Mouse (Mus musculus): ENCODE measurements around the gene Ppara.

DNA sequence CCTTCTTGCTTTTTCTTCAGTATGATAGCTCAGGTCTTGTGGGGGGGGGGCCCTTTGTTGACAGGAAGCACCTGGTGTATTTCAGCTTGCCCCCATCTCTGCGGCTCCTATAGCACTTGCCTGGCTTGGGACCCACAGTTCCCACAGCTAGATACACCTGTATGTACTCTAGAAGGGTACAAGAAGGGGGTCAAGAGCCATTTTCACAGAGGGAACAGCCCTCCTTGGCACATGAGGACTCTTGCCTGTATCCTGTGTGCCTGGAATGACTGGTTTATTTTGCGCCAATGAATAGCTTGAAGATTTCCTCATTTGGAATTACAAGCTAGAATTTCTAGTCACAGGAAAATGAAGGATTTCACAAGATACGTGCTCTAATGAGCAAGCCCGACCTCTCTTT is 56.7 kb downstream of the Ppara start:
- TF ChIP-seq EP300 (IDR thresholded peaks at IDR 0.05; ENCODE audit: low read depth), result no peak
- TF ChIP-seq CTCF (IDR thresholded peaks at IDR 0.05; ENCODE audit: low read depth), result no peak

Measured in heart, postnatal 0 days (tissue).